Mouse (Mus musculus) hindbrain, embryonic 12.5 days (tissue): ENCODE measurements around the gene Gm19668. TPM values are rescaled to one million over a fixed set of nuclear protein-coding genes. Genes with fewer than 3 reads are reported as not detected.
"Not testable (repeated sequence)": the region's sequence is repeated elsewhere in the genome, so short reads cannot be mapped to it uniquely, and the experiment has no call there.

ENCODE experiments used
- ATAC-seq: fragments of 200-750 bp; cut with Nextera tagmentation; 2 replicates; pipeline ENCODE4 v1.8.0; 2017; ENCODE audit warnings: moderate TSS enrichment; ENCODE audit not compliant: low FRiP score
- H3K27ac ChIP-seq: fragments of 300-500 bp; sonication (generic); 2 replicates; pipeline ENCODE4 v1.5.1; 2016; ENCODE audit warnings: mild to moderate bottlenecking
- H3K27me3 ChIP-seq: fragments of 300-500 bp; sonication (generic); 2 replicates; pipeline ENCODE4 v1.6.1; 2016; ENCODE audit warnings: mild to moderate bottlenecking
- H3K36me3 ChIP-seq: fragments of 300-500 bp; sonication (generic); 2 replicates; pipeline ENCODE4 v1.6.1; 2016; ENCODE audit warnings: mild to moderate bottlenecking
- H3K4me1 ChIP-seq: fragments of 300-500 bp; sonication (generic); 2 replicates; pipeline ENCODE4 v1.6.1; 2016
- H3K4me2 ChIP-seq: fragments of 300-500 bp; sonication (generic); replicated peaks from 2 replicates; pipeline ENCODE4 v1.6.1; 2016; ENCODE audit warnings: mild to moderate bottlenecking
- H3K4me3 ChIP-seq: fragments of 300-500 bp; sonication (generic); 2 replicates; pipeline ENCODE4 v1.5.1; 2016; ENCODE audit warnings: mild to moderate bottlenecking
- H3K9ac ChIP-seq: fragments of 300-500 bp; sonication (generic); 2 replicates; pipeline ENCODE4 v1.6.1; 2016; ENCODE audit warnings: mild to moderate bottlenecking, moderate library complexity
- H3K9me3 ChIP-seq: fragments of 300-500 bp; sonication (generic); replicated peaks from 2 replicates; pipeline ENCODE4 v1.6.1; 2016; ENCODE audit warnings: mild to moderate bottlenecking
- WGBS: fragments of 180-500 bp; shearing (Covaris S2); methylation state at CpG from one replicate; pipeline ENCODE4 v1.1.7; 2016; 5-methylcytosine and 5-hydroxymethylcytosine counted together
- polyA plus RNA-seq: library from polyadenylated mRNA; unstranded; fragments of >200 nt; fragmentation: Nextera tagmentation; extraction: Ambion mirVana; gene quantifications from 2 replicates; pipeline ENCODE4 v1.2.1, GENCODE M21; 2016

Gene Gm19668
- polyA plus RNA-seq, 1 experiment from 2014 or later: not detected

DNA sequence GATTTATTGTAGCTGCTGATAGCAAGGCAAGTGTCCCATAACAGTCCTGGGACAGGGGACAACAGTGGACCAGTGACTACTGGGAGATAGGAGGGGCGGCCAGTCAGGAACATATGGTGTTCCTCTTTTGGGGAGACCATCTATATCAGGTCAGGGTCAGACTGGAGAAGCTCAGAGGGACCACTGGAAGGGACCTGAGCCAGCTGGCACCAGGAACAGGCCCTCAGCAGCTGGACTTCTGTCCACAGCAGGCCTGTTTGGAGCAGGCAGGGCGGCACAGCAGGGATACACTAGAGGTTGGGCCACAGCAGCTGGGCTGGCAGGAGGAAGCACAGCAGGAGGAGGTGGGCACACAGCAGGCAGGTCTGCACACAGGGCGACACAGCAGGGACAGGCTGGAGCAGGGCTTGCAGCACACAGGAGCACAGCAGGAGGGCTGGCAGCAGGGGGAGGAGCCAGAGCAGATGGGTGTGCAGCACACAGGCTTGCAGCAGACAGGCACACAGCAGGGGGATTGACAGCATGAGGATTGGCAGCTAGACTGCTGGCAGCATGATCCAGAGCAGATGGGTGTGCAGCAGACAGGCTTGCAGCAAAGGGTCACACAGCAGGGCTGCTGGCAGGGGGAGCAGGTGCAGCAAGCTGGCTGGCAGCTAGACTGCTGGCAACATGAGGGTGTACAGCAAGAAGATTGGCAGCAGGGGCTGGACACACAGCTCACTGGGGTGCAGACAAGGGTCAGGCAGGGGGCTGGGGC is 591 bp downstream of the Gm19668 start:
- H3K4me2 ChIP-seq, H3K36me3 ChIP-seq, H3K9ac ChIP-seq, H3K27me3 ChIP-seq, H3K4me3 ChIP-seq, H3K9me3 ChIP-seq, ATAC-seq: not testable (repeated sequence)
- H3K4me1 ChIP-seq: peaks cover 14% of the 10 kb centered on the region
- H3K27ac ChIP-seq: peak overlapping the region; percentile 40; the same call in 1 of the 2 replicates
- WGBS: 37% methylated on average over 3 of the region's 3 CpGs

DNA sequence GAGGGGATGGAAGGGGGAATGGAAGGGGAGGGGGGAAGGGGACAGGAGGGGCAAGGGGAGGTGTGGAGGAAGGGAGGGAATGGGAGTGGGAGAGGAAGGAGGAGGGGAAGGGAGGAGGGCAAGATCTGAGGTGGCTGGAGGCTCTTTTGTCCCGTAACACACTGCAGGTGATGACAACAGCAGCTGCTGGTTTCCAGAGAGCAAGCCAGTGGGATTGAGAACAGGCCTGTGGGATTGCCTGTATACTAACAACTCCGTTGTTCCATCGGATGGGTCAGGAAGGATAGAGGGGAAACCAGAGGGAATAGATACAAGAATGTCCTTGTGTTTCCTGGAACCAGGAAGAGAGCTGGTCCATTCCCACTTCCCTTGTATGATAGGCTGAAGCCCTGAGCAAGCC is 1.3 kb downstream of the Gm19668 start:
- ATAC-seq: no peak
- peaks cover 14% of the 10 kb centered on the region for H3K4me1 ChIP-seq
- no peaks in the 10 kb centered on the region for H3K9me3 ChIP-seq
- H3K27ac ChIP-seq: no peak overlapping the region
- H3K9ac ChIP-seq: no peak overlapping the region
- no peaks in the 10 kb centered on the region for H3K27me3 ChIP-seq
- WGBS: 16% methylated on average over 3 of the region's 3 CpGs
- H3K4me3 ChIP-seq: no peak overlapping the region
- H3K36me3 ChIP-seq: no peaks in the 10 kb centered on the region
- H3K4me2 ChIP-seq: no peak overlapping the region

GRCm38 (mm10) chr10:77794976-77795375 is 4.0 kb downstream of the Gm19668 start, which contains the start of gene Gm9639:
TSS of gene Gm9639 (minus strand) at chr10:77795076.
- ATAC-seq: no peak
- Histone ChIP-seq H3K4me3 (no peak within 1 kb of the TSS), H3K27me3 (no peaks in the 10 kb centered on the region), H3K27ac (no peak within 1 kb of the TSS), H3K4me1 (peaks cover 14% of the 10 kb centered on the region), H3K4me2 (no peak within 1 kb of the TSS), H3K9ac (no peak within 1 kb of the TSS), H3K9me3 (no peaks in the 10 kb centered on the region), H3K36me3 (no peaks in the 10 kb centered on the region)
- WGBS: 45% methylated on average over 2 of the region's 2 CpGs

- WGBS: 81% methylated on average over 2 of the region's 2 CpGs
Measured at GRCm38 (mm10) chr10:77788621-77789020, 10.3 kb downstream of the Gm19668 start.

GRCm38 (mm10) chr10:77787876-77788275 is 11.1 kb downstream of the Gm19668 start, which contains the start of gene Gm7137:
TSS of gene Gm7137 (minus strand) at chr10:77788200.
- not testable (repeated sequence) for H3K4me3 ChIP-seq, H3K27me3 ChIP-seq, H3K9me3 ChIP-seq, H3K9ac ChIP-seq, H3K27ac ChIP-seq, H3K4me1 ChIP-seq, ATAC-seq, H3K4me2 ChIP-seq, H3K36me3 ChIP-seq
- WGBS: 50% methylated on average over 1 of the region's 1 CpGs

More at GRCm38 (mm10) chr10:77788621-77789020, 10.3 kb downstream of the Gm19668 start:
- Histone ChIP-seq H3K27me3 (no peaks in the 10 kb centered on the region), H3K27ac (no peak overlapping the region), H3K36me3 (no peaks in the 10 kb centered on the region), H3K4me3 (no peak overlapping the region), H3K4me2 (no peak overlapping the region), H3K9ac (no peak overlapping the region), H3K4me1 (no peaks in the 10 kb centered on the region), H3K9me3 (no peaks in the 10 kb centered on the region)
- ATAC-seq: no peak

DNA sequence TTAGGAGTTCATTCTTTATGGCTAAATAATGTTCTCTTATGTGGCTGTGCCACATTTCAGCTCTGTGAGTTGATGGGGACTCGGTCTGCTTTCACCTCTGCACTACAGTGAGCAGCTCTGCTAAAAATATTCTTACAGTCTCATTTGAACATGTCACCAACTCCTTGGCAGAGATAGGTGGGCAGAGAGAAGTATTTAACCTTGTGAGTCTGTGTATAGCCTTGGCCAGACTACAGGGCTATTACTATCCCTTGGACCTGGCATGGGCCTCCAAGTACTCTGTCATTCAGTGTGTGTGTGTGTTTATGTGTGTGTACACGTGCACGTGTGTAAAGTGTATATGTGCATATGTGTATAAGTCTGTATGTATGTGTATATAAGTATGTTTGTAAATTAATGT is 15.5 kb downstream of the Gm19668 start:
- H3K9ac ChIP-seq: not testable (repeated sequence)
- WGBS: 98% methylated on average over 3 of the region's 3 CpGs

GRCm38 (mm10) chr10:77782442-77782841 is 16.5 kb downstream of the Gm19668 start, which contains the start of gene Gm3250:
TSS of gene Gm3250 (minus strand) at chr10:77782542.
- not testable (repeated sequence) for H3K27ac ChIP-seq, H3K9ac ChIP-seq, ATAC-seq, H3K9me3 ChIP-seq, H3K4me2 ChIP-seq, H3K36me3 ChIP-seq, H3K4me1 ChIP-seq, H3K4me3 ChIP-seq, H3K27me3 ChIP-seq
- 22% methylated on average over 1 of the region's 1 CpGs for WGBS

More for the DNA sequence above, 15.5 kb downstream of the Gm19668 start:
- not testable (repeated sequence) for H3K4me3 ChIP-seq, H3K4me1 ChIP-seq, H3K27ac ChIP-seq, H3K27me3 ChIP-seq, H3K4me2 ChIP-seq, H3K9me3 ChIP-seq, H3K36me3 ChIP-seq, ATAC-seq

- H3K4me1 ChIP-seq, H3K4me2 ChIP-seq, H3K27ac ChIP-seq, H3K36me3 ChIP-seq, H3K4me3 ChIP-seq, H3K27me3 ChIP-seq, H3K9ac ChIP-seq, ATAC-seq, H3K9me3 ChIP-seq: not testable (repeated sequence)
- 20% methylated on average over 1 of the region's 1 CpGs for WGBS
Measured at GRCm38 (mm10) chr10:77776844-77777243, 22.1 kb downstream of the Gm19668 start, which contains the start of gene Gm7138. TSS of gene Gm7138 (minus strand) at chr10:77776944.

DNA sequence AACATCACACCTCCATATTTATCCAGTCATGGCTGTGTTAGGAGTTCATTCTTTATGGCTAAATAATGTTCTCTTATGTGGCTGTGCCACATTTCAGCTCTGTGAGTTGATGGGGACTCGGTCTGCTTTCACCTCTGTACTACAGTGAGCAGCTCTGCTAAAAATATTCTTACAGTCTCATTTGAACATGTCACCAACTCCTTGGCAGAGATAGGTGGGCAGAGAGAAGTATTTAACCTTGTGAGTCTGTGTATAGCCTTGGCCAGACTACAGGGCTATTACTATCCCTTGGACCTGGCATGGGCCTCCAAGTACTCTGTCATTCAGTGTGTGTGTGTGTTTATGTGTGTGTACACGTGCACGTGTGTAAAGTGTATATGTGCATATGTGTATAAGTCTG is 26.8 kb downstream of the Gm19668 start:
- not testable (repeated sequence) for H3K4me1 ChIP-seq, H3K36me3 ChIP-seq, H3K9ac ChIP-seq, H3K27me3 ChIP-seq, H3K27ac ChIP-seq, H3K4me3 ChIP-seq, ATAC-seq, H3K4me2 ChIP-seq, H3K9me3 ChIP-seq
- WGBS: 92% methylated on average over 1 of the region's 3 CpGs

DNA sequence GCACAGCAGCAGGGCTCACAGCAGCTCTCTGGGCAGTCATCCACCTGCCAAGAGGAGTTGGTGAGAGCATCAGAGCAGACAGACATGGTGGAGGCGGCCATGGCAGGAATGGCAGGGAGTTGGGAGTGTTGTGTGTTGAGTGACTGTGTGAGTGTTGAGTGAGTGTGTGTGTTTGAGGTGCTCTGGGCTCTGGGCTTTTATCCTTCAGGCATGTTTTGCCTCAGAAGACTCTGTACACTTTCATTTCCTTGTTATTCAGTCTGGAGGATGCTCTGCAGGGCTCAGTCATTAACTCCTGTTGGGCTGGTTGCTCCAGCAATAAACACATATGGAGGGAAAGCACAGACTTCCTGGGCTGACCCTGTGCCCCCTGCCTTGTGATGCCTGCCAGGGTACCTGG is 27.7 kb downstream of the Gm19668 start, which contains the start of gene Gm3238:
Gene Gm3238 (minus strand): TSS at position 101 of the 400 bp plus-strand sequence.
- 80% methylated on average over 1 of the region's 1 CpGs for WGBS
- not testable (repeated sequence) for H3K9ac ChIP-seq, H3K4me3 ChIP-seq, H3K9me3 ChIP-seq, H3K4me2 ChIP-seq, H3K4me1 ChIP-seq, H3K27ac ChIP-seq, H3K36me3 ChIP-seq, H3K27me3 ChIP-seq, ATAC-seq

DNA sequence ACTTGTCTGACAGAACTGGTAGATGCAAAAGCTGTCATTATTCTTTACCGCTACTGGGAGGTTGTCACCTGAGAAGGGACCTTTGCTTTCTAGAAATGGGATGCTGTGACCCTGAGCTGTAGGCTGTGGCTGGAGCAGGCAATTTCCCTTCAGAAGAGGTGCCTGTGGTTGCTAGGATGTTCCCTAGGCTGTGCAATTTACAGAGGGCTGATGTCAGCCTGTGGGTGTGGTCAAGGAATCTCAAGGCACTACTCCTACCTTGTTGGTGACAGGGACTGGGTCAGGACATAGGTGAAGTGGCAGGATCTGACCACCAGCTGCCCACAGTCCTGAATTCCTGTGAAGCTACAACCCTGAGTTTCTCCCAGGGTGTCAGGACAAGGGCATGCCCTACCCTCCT is 29.2 kb downstream of the Gm19668 start:
- H3K36me3 ChIP-seq: no peaks in the 10 kb centered on the region
- no peak overlapping the region for H3K4me3 ChIP-seq
- ATAC-seq: no peak
- no peak overlapping the region for H3K27ac ChIP-seq
- no peaks in the 10 kb centered on the region for H3K27me3 ChIP-seq
- no peak overlapping the region for H3K9ac ChIP-seq
- no peaks in the 10 kb centered on the region for H3K9me3 ChIP-seq
- no peak overlapping the region for H3K4me2 ChIP-seq
- H3K4me1 ChIP-seq: no peaks in the 10 kb centered on the region
- 98% methylated on average over 1 of the region's 1 CpGs for WGBS

DNA sequence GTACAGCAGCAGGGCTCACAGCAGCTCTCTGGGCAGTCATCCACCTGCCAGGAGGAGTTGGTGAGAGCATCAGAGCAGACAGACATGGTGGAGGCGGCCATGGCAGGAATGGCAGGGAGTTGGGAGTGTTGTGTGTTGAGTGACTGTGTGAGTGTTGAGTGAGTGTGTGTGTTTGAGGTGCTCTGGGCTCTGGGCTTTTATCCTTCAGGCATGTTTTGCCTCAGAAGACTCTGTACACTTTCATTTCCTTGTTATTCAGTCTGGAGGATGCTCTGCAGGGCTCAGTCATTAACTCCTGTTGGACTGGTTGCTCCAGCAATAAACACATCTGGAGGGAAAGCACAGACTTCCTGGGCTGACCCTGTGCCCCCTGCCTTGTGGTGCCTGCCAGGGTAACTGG is 39.4 kb downstream of the Gm19668 start, which contains the start of gene Gm3233:
Gene Gm3233 (minus strand): TSS at position 101 of the 400 bp plus-strand sequence.
- 67% methylated on average over 1 of the region's 1 CpGs for WGBS
- H3K9ac ChIP-seq, H3K9me3 ChIP-seq, H3K27ac ChIP-seq, H3K4me1 ChIP-seq, H3K4me3 ChIP-seq, H3K36me3 ChIP-seq, ATAC-seq, H3K4me2 ChIP-seq, H3K27me3 ChIP-seq: not testable (repeated sequence)

DNA sequence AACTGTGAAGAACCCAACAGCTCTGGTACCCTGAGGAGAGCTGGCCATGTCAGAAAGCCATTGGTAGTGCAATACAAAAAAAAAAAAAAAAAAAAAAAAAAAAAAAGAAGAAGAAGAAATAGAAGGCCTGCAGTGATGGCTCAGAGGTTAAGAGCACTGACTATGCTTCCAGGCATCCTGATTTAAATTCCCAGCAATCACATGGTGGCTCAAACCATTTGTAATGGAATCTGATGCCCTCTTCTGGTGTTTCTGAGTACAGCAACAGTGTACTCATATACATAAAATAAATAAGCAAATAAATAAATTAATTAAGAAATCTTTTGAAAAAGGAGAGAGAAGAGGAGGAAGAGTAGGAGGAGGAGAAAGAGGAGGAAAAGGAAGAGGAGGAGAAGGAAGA is 45.5 kb downstream of the Gm19668 start:
- H3K9ac ChIP-seq: no peak overlapping the region
- no peaks in the 10 kb centered on the region for H3K4me1 ChIP-seq
- no peaks in the 10 kb centered on the region for H3K36me3 ChIP-seq
- H3K4me2 ChIP-seq: no peak overlapping the region
- H3K9me3 ChIP-seq: no peaks in the 10 kb centered on the region
- no peak overlapping the region for H3K4me3 ChIP-seq
- no peaks in the 10 kb centered on the region for H3K27me3 ChIP-seq
- no peak for ATAC-seq
- H3K27ac ChIP-seq: no peak overlapping the region
